20 mouse cellular contexts compared by ENCODE assay signal in genomic region chr10:75514361-75514760, GRCm38 (mm10). TPM values are rescaled to one million over a fixed set of nuclear protein-coding genes. Genes with fewer than 3 reads are reported as not detected.
DNase-seq lines count a peak whose midpoint lies in the region; ATAC-seq and TF ChIP-seq lines count a peak whose summit lies in the region.
"Had no signal": no experiment of that assay in that cellular context is flagged by ENCODE, and none has a peak within 500 bp of the region (broad histone marks: within the 10 kb centered on the region; RNA-seq: fewer than 3 reads in every experiment).

No protein-coding gene starts in this region.

- H3K4me3 ChIP-seq in heart, embryonic 15.5 days: no peak overlapping the region
- no peak overlapping the region for H3K4me3 ChIP-seq in heart, embryonic 10.5 days
- H3K4me3 ChIP-seq in G1E (ENCODE audit: low read depth, low read length) (peak overlapping the region; percentile 56; the same call in 1 of the 2 replicates), MEL (ENCODE audit: control insufficient read depth in 1 of 2, insufficient read depth in 1 of 2, low read depth in 2 of 2, low read length in 2 of 2) (peak overlapping the region; percentile 30 to 36)
- H3K4me3 ChIP-seq in liver, adult 2 months (ENCODE audit: insufficient read depth, low read depth, low read length): peak overlapping the region; percentile 22
- H3K4me3 ChIP-seq in forebrain, embryonic 13.5 days: no peak overlapping the region
- H3K4me3 ChIP-seq: embryonic facial prominence, embryonic 13.5 days; midbrain, embryonic 12.5 days; neural tube, embryonic 15.5 days had no signal

- H3K36me3 ChIP-seq in heart, embryonic 15.5 days: peaks cover 28% of the 10 kb centered on the region
- peaks cover 37% of the 10 kb centered on the region for H3K36me3 ChIP-seq in heart, embryonic 10.5 days
- peaks cover 49% of the 10 kb centered on the region for H3K36me3 ChIP-seq in G1E (replicated peaks)
- peaks cover 2 to 28% of the 10 kb centered on the region in 2 experiments; a peak in 3 of 4 replicates for H3K36me3 ChIP-seq in MEL (ENCODE audit: control insufficient read depth in 1 of 2, insufficient read depth in 2 of 2, low read length in 2 of 2)
- peaks cover 24% of the 10 kb centered on the region for H3K36me3 ChIP-seq in liver, adult 2 months (ENCODE audit: control insufficient read depth, insufficient read depth, low read length)
- peaks cover 29% of the 10 kb centered on the region for H3K36me3 ChIP-seq in forebrain, embryonic 13.5 days (ENCODE audit: poor library complexity, severe bottlenecking)

- peak in 1 of 2 experiments; percentile 63; a peak in 2 of 4 replicates for TF ChIP-seq EP300 in MEL (IDR thresholded peaks at IDR 0.05; ENCODE audit: low read depth in 1 of 2, low read length in 2 of 2)

- no peak for TF ChIP-seq RAD21 in MEL (IDR thresholded peaks at IDR 0.05; ENCODE audit: low read depth, low read length)

- no peak for ATAC-seq in heart, embryonic 15.5 days (replicated peaks; ENCODE audit: insufficient number of reproducible peaks, insufficient read depth, low FRiP score, low read depth)
- peak; percentile 12 for ATAC-seq in G1E (ENCODE audit: extremely low read depth, insufficient number of reproducible peaks, low FRiP score, poor library complexity, severe bottlenecking)
- ATAC-seq in forebrain, embryonic 13.5 days: no peak
- ATAC-seq: CD4-positive, CD25-positive, alpha-beta regulatory T cell, adult 4 months had no signal

- no peak for TF ChIP-seq POLR2A in MEL (IDR thresholded peaks at IDR 0.05; ENCODE audit: control insufficient read depth in 1 of 2, insufficient read depth in 1 of 2, low read depth in 1 of 2, low read length in 2 of 2, poor library complexity in 1 of 2)
- TF ChIP-seq POLR2A in liver, adult 2 months (IDR thresholded peaks at IDR 0.05; ENCODE audit: extremely low read depth, insufficient read depth, low read length): no peak

- H3K79me2 ChIP-seq in MEL (ENCODE audit: control insufficient read depth, insufficient read depth, low read length, poor library complexity): peaks cover 22% of the 10 kb centered on the region
- peaks cover 27% of the 10 kb centered on the region; the same call in 1 of the 2 replicates for H3K79me2 ChIP-seq in liver, adult 2 months (ENCODE audit: control insufficient read depth, insufficient read depth, low read length)

- DNase-seq in heart, embryonic 10.5 days (ENCODE audit: low spot score): no peak
- DNase-seq in G1E (ENCODE audit: low spot score) (peak; percentile 40), MEL (ENCODE audit: low read depth, low spot score) (peak; percentile 54)
- DNase-seq in liver, adult 2 months (ENCODE audit: extremely low read depth, low read depth, low spot score): peak; percentile 58
- DNase-seq in layer of hippocampus, postnatal 10 days (ENCODE audit: low spot score in 2 of 2): no peak
- no peak for DNase-seq in frontal cortex, postnatal 25 days (ENCODE audit: low spot score in 2 of 2)
- DNase-seq: adrenal gland, postnatal 36 days; cerebellum, adult 11 months; kidney, adult 18-20 months; lung, postnatal 14 days; right cerebral cortex, postnatal 4 days; thymus, postnatal 36 days had no signal

- H3K9ac ChIP-seq in heart, embryonic 15.5 days: peak overlapping the region; percentile 4; the same call in 1 of the 2 replicates
- peak overlapping the region; percentile 47 for H3K9ac ChIP-seq in MEL (ENCODE audit: control insufficient read depth, low read depth, low read length, poor library complexity, severe bottlenecking)
- H3K9ac ChIP-seq in liver, adult 2 months (ENCODE audit: low read depth, low read length): peak overlapping the region; percentile 51
- H3K9ac ChIP-seq in forebrain, embryonic 13.5 days: no peak overlapping the region
- H3K9ac ChIP-seq: embryonic facial prominence, embryonic 13.5 days; hindbrain, embryonic 14.5 days; midbrain, embryonic 12.5 days; neural tube, embryonic 15.5 days had no signal

- TF ChIP-seq CTCF in G1E (IDR thresholded peaks at IDR 0.05; ENCODE audit: low read depth, low read length) (no peak), MEL (IDR thresholded peaks at IDR 0.05 in 2 of 3, conservative IDR thresholded peaks at IDR 0.05 in 1 of 3; ENCODE audit: control insufficient read depth in 1 of 3, insufficient read depth in 1 of 3, low read depth in 2 of 3, low read length in 3 of 3, poor library complexity in 1 of 3, severe bottlenecking in 1 of 3) (no peak)
- no peak for TF ChIP-seq CTCF in liver, adult 2 months (IDR thresholded peaks at IDR 0.05; ENCODE audit: low read depth, low read length)

- H3K4me2 ChIP-seq in heart, embryonic 15.5 days: no peak overlapping the region
- H3K4me2 ChIP-seq in forebrain, embryonic 13.5 days: no peak overlapping the region
- H3K4me2 ChIP-seq: embryonic facial prominence, embryonic 13.5 days; hindbrain, embryonic 14.5 days; midbrain, embryonic 12.5 days; neural tube, embryonic 15.5 days had no signal

- H3K27me3 ChIP-seq in heart, embryonic 15.5 days: no peaks in the 10 kb centered on the region
- no peaks in the 10 kb centered on the region for H3K27me3 ChIP-seq in heart, embryonic 10.5 days (ENCODE audit: insufficient read depth, poor library complexity, severe bottlenecking)
- H3K27me3 ChIP-seq in G1E (ENCODE audit: insufficient read depth, low read length) (no peaks in the 10 kb centered on the region), MEL (ENCODE audit: control insufficient read depth in 1 of 2, insufficient read depth in 2 of 2, low read length in 2 of 2) (no peaks in the 10 kb centered on the region)
- no peaks in the 10 kb centered on the region for H3K27me3 ChIP-seq in liver, adult 2 months (ENCODE audit: control insufficient read depth, insufficient read depth, low read length)
- H3K27me3 ChIP-seq in forebrain, embryonic 13.5 days: no peaks in the 10 kb centered on the region
- H3K27me3 ChIP-seq: embryonic facial prominence, embryonic 13.5 days; midbrain, embryonic 12.5 days; neural tube, embryonic 15.5 days had no signal

- WGBS in heart, embryonic 15.5 days: 45% methylated on average over 7 of the region's 7 CpGs
- 55% methylated on average over 7 of the region's 7 CpGs for WGBS in heart, embryonic 10.5 days
- WGBS in liver, adult 2 months: 26% methylated on average over 7 of the region's 7 CpGs
- WGBS in forebrain, embryonic 13.5 days: 85% methylated on average over 7 of the region's 7 CpGs

- H3K4me1 ChIP-seq in heart, embryonic 15.5 days (replicated peaks): peaks cover 38% of the 10 kb centered on the region
- peaks cover 38% of the 10 kb centered on the region for H3K4me1 ChIP-seq in heart, embryonic 10.5 days
- H3K4me1 ChIP-seq in G1E (ENCODE audit: insufficient read depth, low read depth, low read length) (peaks cover 61% of the 10 kb centered on the region), MEL (ENCODE audit: control insufficient read depth in 1 of 2, insufficient read depth in 2 of 2, low read length in 2 of 2) (peaks cover 15 to 28% of the 10 kb centered on the region in 2 experiments)
- peaks cover 46% of the 10 kb centered on the region for H3K4me1 ChIP-seq in liver, adult 2 months (ENCODE audit: control insufficient read depth, insufficient read depth, low read length)
- H3K4me1 ChIP-seq in forebrain, embryonic 13.5 days: peaks cover 30% of the 10 kb centered on the region

- no peaks in the 10 kb centered on the region for H3K9me3 ChIP-seq in heart, embryonic 15.5 days (replicated peaks)
- H3K9me3 ChIP-seq in heart, embryonic 10.5 days: no peaks in the 10 kb centered on the region
- H3K9me3 ChIP-seq in G1E (replicated peaks) (no peaks in the 10 kb centered on the region), MEL (replicated peaks; ENCODE audit: insufficient read depth, low read length) (no peaks in the 10 kb centered on the region)
- no peaks in the 10 kb centered on the region for H3K9me3 ChIP-seq in forebrain, embryonic 13.5 days (replicated peaks)
- H3K9me3 ChIP-seq: embryonic facial prominence, embryonic 13.5 days; midbrain, embryonic 12.5 days; neural tube, embryonic 15.5 days had no signal

- H3K27ac ChIP-seq in heart, embryonic 15.5 days: no peak overlapping the region
- no peak overlapping the region for H3K27ac ChIP-seq in heart, embryonic 10.5 days
- peak overlapping the region; percentile 96 for H3K27ac ChIP-seq in MEL (ENCODE audit: control insufficient read depth, low read depth, low read length)
- H3K27ac ChIP-seq in liver, adult 2 months (replicated peaks; ENCODE audit: insufficient read depth, low read depth, low read length): peak overlapping the region; percentile 100
- H3K27ac ChIP-seq in forebrain, embryonic 13.5 days: no peak overlapping the region
- H3K27ac ChIP-seq: embryonic facial prominence, embryonic 13.5 days; hindbrain, embryonic 14.5 days; midbrain, embryonic 12.5 days; neural tube, embryonic 15.5 days had no signal

RNA-seq across cellular contexts. Expression of gene Snrpd3, which starts 3.0 kb away (rescaled TPM):
- 84.9 and 92.3 TPM in 2 replicates for polyA plus RNA-seq in heart, embryonic 15.5 days (2015; fragmentation: Nextera tagmentation; extraction: Ambion mirVana)
- 139 and 148 TPM in 2 replicates for polyA plus RNA-seq in heart, embryonic 10.5 days (2016; fragmentation: Nextera tagmentation; extraction: Ambion mirVana)
- total RNA-seq in G1E (2014; fragmentation: Nextera tagmentation) (83.0 and 116 TPM in 2 replicates), G1E (2017) (50.9 and 51.6 TPM in 2 replicates), MEL (2012; rRNA removed) (155 TPM in 2 replicates)
- polyA plus RNA-seq in G1E (2012) (19.5 and 29.9 TPM in 2 replicates), MEL (2012; ENCODE audit: insufficient read depth in 1 of 2, insufficient read length in 2 of 2, low read depth in 1 of 2, low replicate concordance in 2 of 2, missing spikeins in 1 of 2) (100 to 1,000 TPM in 1 of 2 experiments, not detected in 1; 643 TPM)
- 26.6 and 29.1 TPM in 2 replicates for total RNA-seq in liver, adult 2 months (2014; rRNA removed)
- polyA plus RNA-seq in liver, adult 2 months (2012; rRNA removed): 12.5 and 21.0 TPM in 2 replicates
- 100 to 1,000 TPM in 1 of 2 experiments, 10 to 100 TPM in 1; 98.1 to 109 TPM for total RNA-seq in layer of hippocampus, postnatal 10 days (2021)
- polyA plus RNA-seq in forebrain, embryonic 13.5 days (2015; fragmentation: Nextera tagmentation; extraction: Ambion mirVana): 188 and 198 TPM in 2 replicates

RNA-seq across cellular contexts. Expression of gene Gucd1, which starts 3.4 kb away (rescaled TPM):
- polyA plus RNA-seq in heart, embryonic 15.5 days (2015; fragmentation: Nextera tagmentation; extraction: Ambion mirVana): 22.8 and 25.6 TPM in 2 replicates
- polyA plus RNA-seq in heart, embryonic 10.5 days (2016; fragmentation: Nextera tagmentation; extraction: Ambion mirVana): 24.0 and 28.8 TPM in 2 replicates
- total RNA-seq in G1E (2014; fragmentation: Nextera tagmentation) (17.0 and 26.1 TPM in 2 replicates), G1E (2017) (41.7 and 48.6 TPM in 2 replicates), MEL (2012; rRNA removed) (17.7 and 18.7 TPM in 2 replicates)
- polyA plus RNA-seq in G1E (2012) (14.5 and 15.8 TPM in 2 replicates), MEL (2012; ENCODE audit: insufficient read depth in 1 of 2, insufficient read length in 2 of 2, low read depth in 1 of 2, low replicate concordance in 2 of 2, missing spikeins in 1 of 2) (10 to 100 TPM in 1 of 2 experiments, not detected in 1; 30.7 TPM)
- total RNA-seq in liver, adult 2 months (2014; rRNA removed): 115 and 138 TPM in 2 replicates
- 162 and 166 TPM in 2 replicates for polyA plus RNA-seq in liver, adult 2 months (2012; rRNA removed)
- total RNA-seq in layer of hippocampus, postnatal 10 days (2021): 10 to 100 TPM; 19.4 to 23.7 TPM
- polyA plus RNA-seq in forebrain, embryonic 13.5 days (2015; fragmentation: Nextera tagmentation; extraction: Ambion mirVana): 21.1 and 24.9 TPM in 2 replicates

RNA-seq across cellular contexts. Expression of gene Lrrc75b, which starts 45.8 kb away (rescaled TPM):
- 1.7 and 2.2 TPM in 2 replicates for polyA plus RNA-seq in heart, embryonic 15.5 days (2015; fragmentation: Nextera tagmentation; extraction: Ambion mirVana)
- 0.78 and 1.1 TPM in 2 replicates for polyA plus RNA-seq in heart, embryonic 10.5 days (2016; fragmentation: Nextera tagmentation; extraction: Ambion mirVana)
- total RNA-seq in G1E (2014; fragmentation: Nextera tagmentation) (not detected in 2 replicates), G1E (2017) (0.05 and 0.06 TPM in 2 replicates), MEL (2012; rRNA removed) (not detected in 2 replicates)
- polyA plus RNA-seq in G1E (2012) (not detected in 2 replicates), MEL (2012; ENCODE audit: insufficient read depth in 1 of 2, insufficient read length in 2 of 2, low read depth in 1 of 2, low replicate concordance in 2 of 2, missing spikeins in 1 of 2) (not detected)
- total RNA-seq in liver, adult 2 months (2014; rRNA removed): under 0.01 TPM in 1 of 2 replicates, not detected in the other
- 0.02 TPM in 1 of 2 replicates, not detected in the other for polyA plus RNA-seq in liver, adult 2 months (2012; rRNA removed)
- 10 to 100 TPM; 24.0 to 24.7 TPM for total RNA-seq in layer of hippocampus, postnatal 10 days (2021)
- 10.4 and 11.7 TPM in 2 replicates for polyA plus RNA-seq in forebrain, embryonic 13.5 days (2015; fragmentation: Nextera tagmentation; extraction: Ambion mirVana)

RNA-seq across cellular contexts. Expression of gene Ggt1, which starts 47.0 kb away (rescaled TPM):
- 0.48 and 0.86 TPM in 2 replicates for polyA plus RNA-seq in heart, embryonic 15.5 days (2015; fragmentation: Nextera tagmentation; extraction: Ambion mirVana)
- 0.27 and 1.9 TPM in 2 replicates for polyA plus RNA-seq in heart, embryonic 10.5 days (2016; fragmentation: Nextera tagmentation; extraction: Ambion mirVana)
- total RNA-seq in G1E (2014; fragmentation: Nextera tagmentation) (not detected in 2 replicates), G1E (2017) (not detected in 2 replicates), MEL (2012; rRNA removed) (0.46 and 1.4 TPM in 2 replicates)
- polyA plus RNA-seq in G1E (2012) (0.12 TPM in 1 of 2 replicates, not detected in the other), MEL (2012; ENCODE audit: insufficient read depth in 1 of 2, insufficient read length in 2 of 2, low read depth in 1 of 2, low replicate concordance in 2 of 2, missing spikeins in 1 of 2) (1 to 10 TPM in 1 of 2 experiments, not detected in 1; 3.2 TPM)
- total RNA-seq in liver, adult 2 months (2014; rRNA removed): 0.54 and 0.92 TPM in 2 replicates
- polyA plus RNA-seq in liver, adult 2 months (2012; rRNA removed): 0.20 and 0.68 TPM in 2 replicates
- 1 to 10 TPM; 2.7 to 3.7 TPM for total RNA-seq in layer of hippocampus, postnatal 10 days (2021)
- 1.1 and 2.3 TPM in 2 replicates for polyA plus RNA-seq in forebrain, embryonic 13.5 days (2015; fragmentation: Nextera tagmentation; extraction: Ambion mirVana)
- total RNA-seq: adrenal gland, postnatal 36 days; heart, adult 8-10 months had no signal

Comparison
In these comparisons a context has a peak if more than half of its experiments do, and no peak if none do; other contexts are left out.
1. H3K27ac ChIP-seq: peak in MEL (single experiment) and liver, adult 2 months (single experiment); none in heart, embryonic 15.5 days (single experiment), heart, embryonic 10.5 days (single experiment) and forebrain, embryonic 13.5 days (single experiment).
2. H3K4me3 ChIP-seq: peak in G1E (single experiment), MEL (2 of 2) and liver, adult 2 months (single experiment); none in heart, embryonic 15.5 days (single experiment), heart, embryonic 10.5 days (single experiment) and forebrain, embryonic 13.5 days (single experiment).
3. DNase-seq: peak in G1E (single experiment), MEL (single experiment) and liver, adult 2 months (single experiment); none in heart, embryonic 10.5 days (single experiment), layer of hippocampus, postnatal 10 days (0 of 2) and frontal cortex, postnatal 25 days (0 of 2).